Mouse (Mus musculus): ENCODE data around the gene Gpatch4. TPM values are rescaled to one million over a fixed set of nuclear protein-coding genes. Genes with fewer than 3 reads are reported as not detected.
A peak's percentile ranks its signal among the peaks of the same experiment; 100 is the strongest.

The Gpatch4 gene
- polyA plus RNA-seq, 1 experiment from 2014 or later: 14.3 TPM

DNA sequence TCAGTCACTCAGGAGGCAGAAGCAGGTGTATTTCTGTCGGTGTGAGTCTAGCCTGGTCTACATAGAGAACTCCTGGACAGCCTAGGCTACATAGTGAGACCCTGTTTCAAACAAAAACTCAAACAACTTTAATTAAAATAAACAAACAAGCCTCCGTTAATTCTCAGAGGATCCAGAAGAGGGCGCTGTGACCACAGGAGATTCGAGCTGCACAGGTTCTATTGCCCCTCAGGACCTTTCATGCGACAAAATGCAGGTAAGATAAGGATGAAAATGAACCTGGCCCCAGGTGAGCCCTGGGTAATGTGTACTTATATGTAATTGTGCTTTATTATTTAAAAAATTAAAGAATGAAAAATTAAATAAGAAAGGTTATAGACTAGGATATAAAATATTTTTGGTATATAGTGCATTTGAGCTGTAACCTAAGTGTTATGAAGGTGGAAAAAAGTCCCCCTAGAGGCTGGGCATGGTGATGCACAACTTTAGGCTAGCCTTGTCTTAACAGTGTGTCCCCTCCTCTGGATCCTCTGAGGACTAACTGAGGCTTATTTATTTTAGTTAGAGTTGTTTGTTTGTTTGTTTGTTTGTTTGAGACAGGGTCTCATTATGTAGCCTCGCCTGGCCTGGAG is 32.2 kb upstream of the Gpatch4 start:
- Histone ChIP-seq H3K27me3 (ENCODE audit: insufficient read depth, low read length) (peaks cover 5% of the 10 kb centered on the region; the same call in 1 of the 2 replicates), H3K4me3 (ENCODE audit: low read depth, low read length) (no peak overlapping the region), H3K9me3 (ENCODE audit: low read length) (no peaks in the 10 kb centered on the region; the same call in 1 of the 2 replicates), H3K4me1 (ENCODE audit: insufficient read depth) (no peaks in the 10 kb centered on the region), H3K27ac (ENCODE audit: low read depth) (no peak overlapping the region), H3K9ac (replicated peaks) (no peak overlapping the region), H3K4me2 (ENCODE audit: low read depth, low read length) (no peak overlapping the region), H3K36me3 (replicated peaks; ENCODE audit: insufficient read depth, low read length) (no peaks in the 10 kb centered on the region)
- no peak for TF ChIP-seq EP300 (IDR thresholded peaks at IDR 0.05; ENCODE audit: low read depth)
- peak; percentile 68 for TF ChIP-seq CTCF (IDR thresholded peaks at IDR 0.05; ENCODE audit: low read depth)
- WGBS (ENCODE audit: insufficient replicate concordance): 7% methylated on average over 6 of the region's 6 CpGs
- DNase-seq: no peak
- ATAC-seq: no peak

DNA sequence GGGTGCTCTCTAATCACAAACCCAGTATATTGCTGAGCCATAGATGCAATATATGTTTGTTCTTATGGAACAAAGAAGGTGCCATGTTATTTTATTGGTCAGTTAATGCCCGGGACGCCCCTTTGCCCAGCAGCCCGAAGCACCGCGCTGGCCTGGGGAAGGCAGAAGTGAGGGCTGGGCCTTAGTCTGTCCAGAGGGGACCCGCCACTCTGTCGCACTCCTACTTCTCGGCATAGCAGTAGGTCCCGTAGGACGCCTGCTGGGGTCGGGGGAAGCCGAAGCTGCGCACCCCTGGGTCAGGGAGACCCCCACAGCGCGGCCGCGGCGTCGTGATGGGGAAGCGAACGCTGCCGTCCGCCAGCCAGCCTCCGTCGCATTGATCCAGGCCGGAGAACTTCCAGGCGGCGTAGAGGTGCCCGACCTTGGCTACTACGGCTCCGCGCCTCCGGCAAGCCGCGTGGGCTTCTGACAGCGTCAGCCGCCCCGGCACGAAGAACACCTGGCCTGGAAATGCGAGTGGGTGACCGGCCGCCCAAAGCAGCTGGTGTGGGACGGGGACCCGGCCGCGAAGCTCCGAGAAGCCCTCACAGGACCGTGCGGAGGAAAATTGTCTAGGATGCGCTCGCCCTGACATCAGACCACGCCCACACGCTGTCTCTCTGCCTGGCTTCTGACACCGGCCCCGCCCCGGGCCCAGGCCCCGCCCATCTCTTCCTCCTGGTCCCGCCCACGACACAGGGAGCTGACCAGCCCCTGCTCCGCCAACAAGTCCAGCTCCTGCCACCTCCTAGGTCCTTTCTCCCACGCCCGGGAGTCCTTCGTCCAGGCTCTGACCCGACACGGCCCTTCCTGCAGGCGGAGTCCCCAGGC is 20.4 kb upstream of the Gpatch4 start:
- no peak overlapping the region for H3K9ac ChIP-seq (replicated peaks)
- no peak overlapping the region for H3K27ac ChIP-seq (ENCODE audit: low read depth)
- peak overlapping the region; percentile 36 for H3K4me3 ChIP-seq (ENCODE audit: low read depth, low read length)
- WGBS (ENCODE audit: insufficient replicate concordance): 4% methylated on average over 56 of the region's 66 CpGs
- peak; percentile 93 for ATAC-seq
- DNase-seq: peak; percentile 93
- peaks cover 17% of the 10 kb centered on the region for H3K4me1 ChIP-seq (ENCODE audit: insufficient read depth)
- no peaks in the 10 kb centered on the region for H3K36me3 ChIP-seq (replicated peaks; ENCODE audit: insufficient read depth, low read length)
- TF ChIP-seq CTCF (IDR thresholded peaks at IDR 0.05; ENCODE audit: low read depth) (no peak), EP300 (IDR thresholded peaks at IDR 0.05; ENCODE audit: low read depth) (no peak)
- peak overlapping the region; percentile 84 for H3K4me2 ChIP-seq (ENCODE audit: low read depth, low read length)
- no peaks in the 10 kb centered on the region for H3K9me3 ChIP-seq (ENCODE audit: low read length)
- peaks cover 66% of the 10 kb centered on the region for H3K27me3 ChIP-seq (ENCODE audit: insufficient read depth, low read length)

GRCm38 (mm10) chr3:88023192-88024074 is 19.5 kb upstream of the Gpatch4 start:
- DNase-seq (peak; percentile 18), ATAC-seq (peak; percentile 74)
- H3K36me3 ChIP-seq (replicated peaks; ENCODE audit: insufficient read depth, low read length): no peaks in the 10 kb centered on the region
- TF ChIP-seq EP300 (IDR thresholded peaks at IDR 0.05; ENCODE audit: low read depth) (no peak), CTCF (IDR thresholded peaks at IDR 0.05; ENCODE audit: low read depth) (no peak)
- H3K4me1 ChIP-seq (ENCODE audit: insufficient read depth): peaks cover 17% of the 10 kb centered on the region
- H3K27ac ChIP-seq (ENCODE audit: low read depth): no peak overlapping the region
- peak overlapping the region; percentile 36 for H3K4me3 ChIP-seq (ENCODE audit: low read depth, low read length)
- H3K27me3 ChIP-seq (ENCODE audit: insufficient read depth, low read length): peaks cover 64% of the 10 kb centered on the region
- H3K9me3 ChIP-seq (ENCODE audit: low read length): no peaks in the 10 kb centered on the region
- peak overlapping the region; percentile 84 for H3K4me2 ChIP-seq (ENCODE audit: low read depth, low read length)
- WGBS (ENCODE audit: insufficient replicate concordance): 1% methylated on average over 69 of the region's 81 CpGs
- no peak overlapping the region for H3K9ac ChIP-seq (replicated peaks)

- DNase-seq (no peak), ATAC-seq (no peak)
- peaks cover 47% of the 10 kb centered on the region for H3K27me3 ChIP-seq (ENCODE audit: insufficient read depth, low read length)
- WGBS (ENCODE audit: insufficient replicate concordance): 56% methylated on average over 7 of the region's 7 CpGs
- H3K4me2 ChIP-seq (ENCODE audit: low read depth, low read length): no peak overlapping the region
- no peak overlapping the region for H3K4me3 ChIP-seq (ENCODE audit: low read depth, low read length)
- H3K9me3 ChIP-seq (ENCODE audit: low read length): no peaks in the 10 kb centered on the region
- no peak overlapping the region for H3K27ac ChIP-seq (ENCODE audit: low read depth)
- H3K36me3 ChIP-seq (replicated peaks; ENCODE audit: insufficient read depth, low read length): no peaks in the 10 kb centered on the region
- H3K9ac ChIP-seq (replicated peaks): no peak overlapping the region
- TF ChIP-seq CTCF (IDR thresholded peaks at IDR 0.05; ENCODE audit: low read depth) (no peak), EP300 (IDR thresholded peaks at IDR 0.05; ENCODE audit: low read depth) (no peak)
- H3K4me1 ChIP-seq (ENCODE audit: insufficient read depth): peaks cover 25% of the 10 kb centered on the region
These were observed 16.1 kb upstream of the Gpatch4 start for GRCm38 (mm10) chr3:88026823-88027222.

- Histone ChIP-seq H3K4me1 (ENCODE audit: insufficient read depth) (peaks cover 23% of the 10 kb centered on the region), H3K27ac (ENCODE audit: low read depth) (no peak within 1 kb of the TSS), H3K9ac (replicated peaks) (no peak within 1 kb of the TSS), H3K4me3 (ENCODE audit: low read depth, low read length) (no peak within 1 kb of the TSS), H3K27me3 (ENCODE audit: insufficient read depth, low read length) (peaks cover 40% of the 10 kb centered on the region), H3K36me3 (replicated peaks; ENCODE audit: insufficient read depth, low read length) (no peaks in the 10 kb centered on the region), H3K4me2 (ENCODE audit: low read depth, low read length) (no peak within 1 kb of the TSS), H3K9me3 (ENCODE audit: low read length) (no peaks in the 10 kb centered on the region)
- peak; percentile 38 for DNase-seq
- TF ChIP-seq CTCF (IDR thresholded peaks at IDR 0.05; ENCODE audit: low read depth) (peak; percentile 70), EP300 (IDR thresholded peaks at IDR 0.05; ENCODE audit: low read depth) (no peak)
- no peak for ATAC-seq
- WGBS (ENCODE audit: insufficient replicate concordance): 46% methylated on average over 5 of the region's 5 CpGs
These were observed 15.3 kb upstream of the Gpatch4 start, which contains the start of gene Hapln2 for GRCm38 (mm10) chr3:88027434-88028186. Gene Hapln2, minus strand, starts transcription at chr3:88027583.

Data from liver, postnatal 0 days (tissue).